Comparison of ENCODE assay signal across 8 mouse cellular contexts in the genomic region with DNA sequence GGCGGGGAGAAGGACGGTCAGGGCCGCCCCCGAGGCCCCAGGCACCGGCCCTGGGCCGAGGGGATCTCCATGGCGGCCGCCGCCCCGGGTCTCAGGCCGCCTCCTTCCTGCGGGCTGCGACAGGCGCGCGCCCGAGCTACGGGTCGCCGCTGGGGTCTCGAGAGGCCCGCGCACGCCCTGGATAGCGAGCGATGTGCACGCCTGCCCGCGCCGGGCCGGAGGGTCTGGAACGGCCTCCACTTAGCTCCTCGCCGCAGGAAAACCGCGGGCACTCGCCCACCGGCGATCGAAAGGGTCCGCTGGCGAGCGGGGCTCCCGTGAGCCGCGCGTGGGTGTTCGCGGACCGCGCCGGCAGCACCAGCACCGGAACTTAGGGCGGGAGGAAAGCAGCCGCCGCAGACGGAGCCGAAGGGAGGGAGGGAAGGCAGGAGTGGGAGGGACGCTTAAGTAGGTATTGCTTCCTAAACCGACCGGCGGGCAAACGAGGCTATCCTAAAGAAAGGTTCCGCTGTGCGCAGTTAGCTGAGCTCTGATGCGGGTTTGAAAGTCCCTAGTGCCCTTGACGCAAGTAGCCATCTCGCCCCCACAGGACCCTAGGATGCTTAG. TPM values are rescaled to one million over a fixed set of nuclear protein-coding genes. Genes with fewer than 3 reads are reported as not detected.
A peak's percentile ranks its signal among the peaks of the same experiment; 100 is the strongest.
DNase-seq lines count a peak whose midpoint lies in the region; ATAC-seq and TF ChIP-seq lines count a peak whose summit lies in the region.

A gene (minus strand): TSS at position 419 of the 606 bp plus-strand sequence.

- peak within 1 kb of the TSS; percentile 97 for H3K9ac ChIP-seq in embryonic facial prominence, embryonic 13.5 days
- peak within 1 kb of the TSS; percentile 98 for H3K9ac ChIP-seq in heart, adult 2 months (ENCODE audit: low read depth, low read length)
- H3K9ac ChIP-seq in limb, embryonic 13.5 days: peak within 1 kb of the TSS; percentile 91
- peak within 1 kb of the TSS; percentile 98 for H3K9ac ChIP-seq in midbrain, embryonic 16.5 days (ENCODE audit: low read depth, low read length)

- peak within 1 kb of the TSS; percentile 98 for H3K4me3 ChIP-seq in embryonic facial prominence, embryonic 13.5 days
- peak within 1 kb of the TSS; percentile 86 for H3K4me3 ChIP-seq in heart, adult 2 months
- peak within 1 kb of the TSS; percentile 85 for H3K4me3 ChIP-seq in limb, embryonic 13.5 days
- peak within 1 kb of the TSS; percentile 88 for H3K4me3 ChIP-seq in midbrain, embryonic 16.5 days (ENCODE audit: low read depth, low read length)

- TF ChIP-seq POLR2A in heart, adult 2 months (IDR thresholded peaks at IDR 0.05; ENCODE audit: insufficient read depth, low read depth, low read length): peak; percentile 85

- no peaks in the 10 kb centered on the region for H3K36me3 ChIP-seq in embryonic facial prominence, embryonic 13.5 days
- peaks cover 9% of the 10 kb centered on the region for H3K36me3 ChIP-seq in heart, adult 2 months (ENCODE audit: control insufficient read depth, insufficient read depth, low read length)
- H3K36me3 ChIP-seq in limb, embryonic 13.5 days: no peaks in the 10 kb centered on the region
- H3K36me3 ChIP-seq in midbrain, embryonic 16.5 days (ENCODE audit: control insufficient read depth, insufficient read depth, low read length): no peaks in the 10 kb centered on the region

- peak; percentile 93 for DNase-seq in 3134 (ENCODE audit: extremely low read depth, insufficient read length, low spot score)
- DNase-seq in adrenal gland, postnatal 36 days: peak; percentile 90 to 92
- DNase-seq in heart, adult 2 months: peak; percentile 94 to 95
- DNase-seq in kidney, adult 8-10 months: peak; percentile 90
- peak; percentile 92 to 93 for DNase-seq in spleen, postnatal 10 days (ENCODE audit: low spot score in 2 of 2)

- no peak; the same call in 1 of the 2 replicates for TF ChIP-seq CTCF in heart, adult 2 months (IDR thresholded peaks at IDR 0.05)

- H3K4me2 ChIP-seq in embryonic facial prominence, embryonic 13.5 days: peak within 1 kb of the TSS; percentile 83
- peak within 1 kb of the TSS; percentile 92 for H3K4me2 ChIP-seq in limb, embryonic 13.5 days (replicated peaks)
- H3K4me2 ChIP-seq in midbrain, embryonic 16.5 days (ENCODE audit: low read length): peak within 1 kb of the TSS; percentile 85

- ATAC-seq in embryonic facial prominence, embryonic 13.5 days (ENCODE audit: insufficient number of reproducible peaks, insufficient read depth, low FRiP score, low TSS enrichment, low read depth): peak; percentile 89
- peak; percentile 91 for ATAC-seq in limb, embryonic 13.5 days (ENCODE audit: low FRiP score, low read depth)
- ATAC-seq in midbrain, embryonic 16.5 days: peak; percentile 92

- peaks cover 28% of the 10 kb centered on the region for H3K4me1 ChIP-seq in embryonic facial prominence, embryonic 13.5 days
- H3K4me1 ChIP-seq in heart, adult 2 months (ENCODE audit: control insufficient read depth, insufficient read depth, low read length): peaks cover 9% of the 10 kb centered on the region
- peaks cover 30% of the 10 kb centered on the region for H3K4me1 ChIP-seq in limb, embryonic 13.5 days
- peaks cover 21% of the 10 kb centered on the region for H3K4me1 ChIP-seq in midbrain, embryonic 16.5 days (ENCODE audit: control insufficient read depth, insufficient read depth, low read length)

- peak within 1 kb of the TSS; percentile 97 for H3K27ac ChIP-seq in embryonic facial prominence, embryonic 13.5 days
- peak within 1 kb of the TSS; percentile 98 for H3K27ac ChIP-seq in heart, adult 2 months
- peak within 1 kb of the TSS; percentile 96 for H3K27ac ChIP-seq in limb, embryonic 13.5 days
- H3K27ac ChIP-seq in midbrain, embryonic 16.5 days (ENCODE audit: low read length): peak within 1 kb of the TSS; percentile 99

- H3K79me2 ChIP-seq in heart, adult 2 months (replicated peaks; ENCODE audit: control insufficient read depth, insufficient read depth, low read length): peaks cover 9% of the 10 kb centered on the region; the same call in 1 of the 2 replicates

- WGBS in embryonic facial prominence, embryonic 13.5 days: 0% methylated on average over 61 of the region's 68 CpGs
- WGBS in heart, adult 2 months: under 1% methylated on average over 64 of the region's 68 CpGs
- WGBS in limb, embryonic 13.5 days: under 1% methylated on average over 65 of the region's 68 CpGs
- WGBS in midbrain, embryonic 16.5 days: 1% methylated on average over 59 of the region's 68 CpGs

- H3K9me3 ChIP-seq in embryonic facial prominence, embryonic 13.5 days: no peaks in the 10 kb centered on the region
- H3K9me3 ChIP-seq in limb, embryonic 13.5 days: no peaks in the 10 kb centered on the region
- H3K9me3 ChIP-seq in midbrain, embryonic 16.5 days (replicated peaks; ENCODE audit: control insufficient read depth, low read length, poor library complexity, severe bottlenecking): no peaks in the 10 kb centered on the region

- no peaks in the 10 kb centered on the region; the same call in 1 of the 2 replicates for H3K27me3 ChIP-seq in embryonic facial prominence, embryonic 13.5 days
- H3K27me3 ChIP-seq in heart, adult 2 months (ENCODE audit: control insufficient read depth, insufficient read depth, low read length): no peaks in the 10 kb centered on the region
- no peaks in the 10 kb centered on the region for H3K27me3 ChIP-seq in limb, embryonic 13.5 days
- H3K27me3 ChIP-seq in midbrain, embryonic 16.5 days (ENCODE audit: control insufficient read depth, insufficient read depth, low read depth, low read length): no peaks in the 10 kb centered on the region

- intact Hi-C loops in heart, adult 2 months (cut with DNase I): loop anchor here (1.0 kb wide), 1 partner anchor 17 kb away; no protein-coding TSS in a partner anchor

- peak; percentile 71; the same call in 1 of the 2 replicates for TF ChIP-seq EP300 in heart, adult 2 months (IDR thresholded peaks at IDR 0.05; ENCODE audit: insufficient read depth, low read depth, low read length)

RNA-seq across cellular contexts. Expression of the gene that starts here (rescaled TPM):
- total RNA-seq in adrenal gland, postnatal 36 days (2021): 10 to 100 TPM; 37.7 to 43.6 TPM
- 19.8 and 20.2 TPM in 2 replicates for polyA plus RNA-seq in embryonic facial prominence, embryonic 13.5 days (2015; fragmentation: Nextera tagmentation; extraction: Ambion mirVana)
- total RNA-seq in heart, adult 2 months (2021): 10 to 100 TPM; 16.1 to 16.7 TPM
- polyA plus RNA-seq in heart, adult 2 months (2012; rRNA removed): 4.9 and 10.2 TPM in 2 replicates
- polyA plus RNA-seq in limb, embryonic 13.5 days (2015; fragmentation: Nextera tagmentation; extraction: Ambion mirVana): 19.4 and 21.9 TPM in 2 replicates
- polyA plus RNA-seq in midbrain, embryonic 16.5 days (2015; fragmentation: Nextera tagmentation; extraction: Ambion mirVana): 64.5 and 69.3 TPM in 2 replicates

Comparison
In these comparisons a context has a peak if more than half of its experiments do, and no peak if none do; other contexts are left out.
1. Peak in every context shown above with its lines: DNase-seq, ATAC-seq, H3K4me3 ChIP-seq and H3K27ac ChIP-seq.